Mouse (Mus musculus): Measurements from ENCODE around the gene Rint1.

Gene Rint1

DNA sequence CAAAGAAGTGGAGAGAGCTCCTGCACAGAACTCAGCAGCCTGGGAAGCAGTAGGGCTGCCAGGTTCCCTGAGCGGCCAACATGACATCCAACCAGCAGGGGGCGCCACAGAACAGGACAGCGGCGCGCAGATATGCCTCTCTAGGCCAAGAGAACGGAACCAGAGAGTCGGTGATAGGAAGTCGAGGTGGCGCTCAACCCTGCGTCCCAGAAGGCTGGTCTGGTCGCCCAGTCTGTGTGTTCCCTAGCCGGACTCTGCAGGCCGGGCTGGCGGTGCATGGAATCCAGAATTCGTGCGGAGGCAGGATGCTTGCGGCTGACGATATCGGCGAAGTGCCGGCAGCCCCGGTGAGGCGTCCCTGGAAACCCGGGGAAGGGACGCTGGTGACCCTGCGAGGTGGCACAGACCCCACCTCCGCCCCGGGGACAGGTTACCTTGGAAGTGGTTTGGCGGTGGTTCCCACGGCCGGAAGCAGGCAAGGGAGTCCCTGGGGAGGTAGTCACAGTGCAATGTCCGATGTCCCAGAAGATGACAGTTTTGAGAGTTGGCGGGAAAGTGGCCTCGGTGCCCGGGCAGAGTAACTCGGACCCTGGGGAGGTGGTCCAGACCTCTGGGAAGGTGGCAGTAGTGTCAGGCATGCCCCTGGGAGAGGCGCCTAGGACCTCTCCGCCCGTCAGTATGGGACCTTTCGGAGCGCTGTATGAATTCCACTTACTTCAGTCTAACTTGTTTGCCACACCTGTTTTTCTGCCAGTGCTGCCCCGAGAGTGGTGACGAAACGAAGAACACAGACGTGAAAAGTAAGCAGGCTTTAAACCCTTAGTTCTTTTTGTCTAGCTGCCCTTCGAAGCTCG is at the start of gene Rint1:
Rint1 (plus strand) TSS at position 176 of the 854 bp plus-strand sequence.
- peak; percentile 81 for DNase-seq (ENCODE audit: low spot score)

DNA sequence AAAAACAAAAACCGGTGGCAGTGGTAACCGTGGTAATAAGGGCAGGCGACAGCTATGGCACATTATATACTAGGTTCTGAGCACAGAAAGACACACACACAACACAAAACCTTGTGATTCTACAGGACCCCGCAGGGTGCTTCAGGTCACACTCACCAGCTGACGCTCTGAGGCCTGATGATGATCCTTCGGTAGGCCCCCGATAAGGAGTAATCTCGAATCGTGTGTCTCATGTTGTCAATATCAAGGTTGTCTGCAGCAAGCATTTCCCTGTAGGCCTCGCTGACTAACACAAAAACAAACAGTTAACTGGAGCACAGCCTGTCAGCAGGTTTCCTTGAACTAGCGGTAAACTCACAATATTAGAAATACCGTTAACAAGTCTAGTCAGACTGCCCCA is 44.2 kb upstream of the Rint1 start:
- DNase-seq (ENCODE audit: low spot score): no peak

DNA sequence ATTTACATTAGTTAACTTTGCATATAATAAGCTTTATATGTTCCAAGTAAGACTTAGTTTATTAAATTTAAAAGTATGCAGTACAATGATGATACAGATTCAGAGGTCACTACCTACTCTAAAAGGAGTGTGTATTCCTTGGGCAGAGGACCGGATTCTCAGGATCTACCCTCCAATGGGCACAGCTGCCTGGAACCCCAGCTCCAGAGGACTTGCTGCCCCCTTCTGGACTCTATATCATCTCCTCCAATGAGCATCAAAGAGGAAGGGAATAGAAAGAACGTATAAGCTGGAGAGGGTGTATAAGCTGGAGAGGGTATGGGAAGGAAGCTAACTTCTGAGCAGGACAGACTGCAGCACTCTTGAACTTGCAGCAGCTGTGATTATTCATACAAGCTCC is 37.6 kb upstream of the Rint1 start:
- DNase-seq (ENCODE audit: low spot score): no peak

DNA sequence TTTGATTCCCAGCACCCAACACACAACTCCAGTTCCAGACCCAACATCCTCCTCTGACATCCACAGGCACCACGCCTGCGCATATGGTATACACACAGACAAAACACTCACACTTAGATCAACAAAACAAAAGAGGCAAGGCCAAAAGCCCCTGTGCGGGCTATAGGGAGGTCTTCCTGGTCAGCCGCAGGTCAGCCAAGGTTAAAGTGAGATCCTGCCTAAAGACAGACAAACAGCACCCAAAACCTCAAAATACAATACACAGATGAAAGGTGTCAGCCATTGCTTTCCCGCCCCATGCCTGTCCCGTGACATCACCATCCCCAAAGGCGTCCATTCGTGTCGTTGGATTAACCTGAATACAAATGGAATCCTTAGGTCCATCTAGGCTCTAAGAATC is 31.9 kb upstream of the Rint1 start:
- no peak for DNase-seq (ENCODE audit: low spot score)

DNA sequence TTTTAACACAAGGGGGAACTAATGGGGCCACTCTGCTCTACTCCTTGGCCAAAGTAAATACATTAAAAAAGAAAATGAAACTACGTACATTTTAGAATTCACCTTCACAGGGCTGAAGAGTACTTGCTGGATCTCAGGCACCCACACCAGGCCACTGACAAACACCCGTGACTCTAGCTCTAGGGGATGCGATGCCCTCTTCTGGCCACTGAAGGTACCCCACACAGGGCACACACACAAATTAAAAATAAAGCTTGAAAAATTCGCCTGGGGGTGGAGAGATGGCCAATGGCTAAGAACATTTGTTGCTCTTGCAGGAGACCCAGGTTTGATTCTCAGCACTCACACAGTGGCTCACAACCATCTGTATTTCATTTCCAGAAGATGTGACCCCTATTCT is 31.1 kb upstream of the Rint1 start:
- DNase-seq (ENCODE audit: low spot score): no peak

DNA sequence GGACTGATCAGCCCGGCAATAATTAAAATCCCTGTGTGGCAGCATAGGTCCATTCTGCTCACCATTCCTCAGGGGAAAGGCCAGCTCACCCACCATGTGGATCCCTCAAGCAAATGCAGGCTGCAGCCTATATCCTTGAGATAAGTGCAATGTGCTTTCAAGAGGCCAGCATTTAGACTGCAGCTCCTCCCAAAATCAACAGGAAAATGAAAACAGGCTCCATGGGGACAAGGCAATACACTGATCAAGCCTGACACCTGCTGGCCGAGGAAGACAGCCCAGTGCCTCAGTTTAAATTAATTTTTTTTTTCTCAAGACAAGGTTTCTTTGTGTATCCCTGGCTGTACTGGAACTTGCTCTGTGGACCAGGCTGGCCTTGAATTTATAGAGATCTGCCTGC is 28.9 kb upstream of the Rint1 start:
- peak; percentile 11 for DNase-seq (ENCODE audit: low spot score)

DNA sequence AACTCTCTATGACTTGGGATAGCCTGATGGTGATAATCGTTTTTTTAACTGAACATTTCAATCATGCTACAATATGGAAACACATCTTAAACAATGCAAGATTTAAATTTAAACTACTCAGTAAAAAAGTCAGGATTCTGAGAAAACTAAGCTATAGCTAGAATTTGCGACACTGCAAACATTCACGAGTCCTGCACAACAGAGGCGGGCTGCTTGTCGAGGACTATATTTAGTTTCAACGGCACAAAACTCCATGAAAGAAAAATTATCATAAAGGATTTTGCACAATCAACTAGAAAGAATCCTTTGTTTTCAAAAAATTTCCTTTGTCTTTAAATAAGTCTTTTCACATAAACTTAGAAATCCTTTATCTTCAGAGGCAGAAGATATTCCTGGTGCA is 25.0 kb upstream of the Rint1 start:
- DNase-seq (ENCODE audit: low spot score): no peak

DNA sequence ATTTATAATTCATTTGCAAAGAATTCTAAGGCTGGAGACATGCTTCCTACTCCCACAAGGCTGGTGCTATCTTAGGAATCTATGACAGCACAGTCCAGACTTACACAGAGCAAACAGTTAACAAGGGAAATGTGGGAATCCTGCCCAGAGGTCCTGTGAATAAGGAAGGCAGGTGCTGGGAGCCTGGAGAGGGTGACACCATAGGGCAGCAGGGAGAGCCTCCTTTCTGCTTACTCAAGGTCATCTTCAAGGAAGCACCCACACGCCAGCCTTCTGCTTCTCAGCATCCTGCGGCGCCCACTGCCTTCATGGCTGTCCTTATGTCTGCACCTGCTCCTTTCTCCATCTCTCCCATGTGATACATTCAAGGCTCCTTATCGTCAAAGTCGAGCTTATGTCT is 23.0 kb upstream of the Rint1 start:
- no peak for DNase-seq (ENCODE audit: low spot score)

DNA sequence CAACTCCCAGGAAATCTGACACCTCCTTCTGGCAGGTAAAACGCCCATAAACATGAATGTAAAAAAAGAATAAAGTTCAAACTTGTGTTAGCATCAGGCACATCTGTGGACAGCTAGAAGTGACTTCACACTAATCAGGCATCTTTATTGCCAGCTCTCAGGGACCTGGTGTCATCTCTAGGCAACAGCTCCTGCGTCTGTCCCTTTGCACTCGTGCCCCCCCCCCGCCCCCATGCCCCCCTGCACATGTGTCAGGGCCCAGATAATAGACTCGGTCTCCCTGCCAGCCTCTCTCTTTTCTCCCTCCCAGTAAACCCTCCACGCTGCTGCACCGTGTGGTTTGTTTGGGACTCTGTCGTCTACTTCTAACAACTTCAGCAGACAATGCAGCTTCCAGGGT is 16.4 kb upstream of the Rint1 start:
- no peak for DNase-seq (ENCODE audit: low spot score)

DNA sequence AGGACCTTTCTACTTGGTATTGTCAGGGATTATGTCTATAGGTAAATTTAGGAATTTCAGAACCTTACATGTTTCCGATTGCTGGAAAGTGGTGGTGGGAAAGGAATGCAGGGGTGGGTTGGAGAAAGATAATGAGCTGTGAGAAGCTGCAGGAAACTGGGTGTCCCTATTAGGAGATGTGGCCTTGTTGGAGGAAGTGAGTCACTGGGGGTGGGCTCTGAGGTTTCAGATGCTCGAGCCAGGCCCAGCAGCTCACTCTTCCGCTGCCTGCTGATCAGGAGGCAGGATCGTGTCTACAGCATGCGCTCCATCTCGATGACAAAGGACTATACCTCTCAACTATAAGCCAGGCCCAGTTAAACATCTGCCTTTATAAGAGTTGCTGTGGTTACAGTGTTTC is 13.3 kb upstream of the Rint1 start:
- no peak for DNase-seq (ENCODE audit: low spot score)

DNA sequence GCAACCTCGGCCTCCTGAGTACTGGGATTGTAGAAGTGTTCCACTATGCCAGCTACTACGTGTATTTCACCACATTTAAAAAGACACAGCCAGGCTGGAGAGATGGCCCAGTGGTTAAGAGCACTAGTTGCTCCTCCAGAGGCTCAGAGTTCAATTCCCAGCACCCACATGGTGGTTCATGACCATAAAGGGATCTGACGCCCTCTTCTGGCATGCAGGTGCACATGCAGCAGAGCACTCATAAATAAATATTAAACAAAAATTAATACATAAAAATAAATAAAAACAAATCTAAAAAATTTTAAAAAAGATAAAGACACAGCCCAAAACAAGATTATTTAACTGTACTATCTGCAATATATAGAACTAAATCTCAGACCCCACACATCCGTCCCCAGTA is 7.0 kb upstream of the Rint1 start:
- no peak for DNase-seq (ENCODE audit: low spot score)

DNA sequence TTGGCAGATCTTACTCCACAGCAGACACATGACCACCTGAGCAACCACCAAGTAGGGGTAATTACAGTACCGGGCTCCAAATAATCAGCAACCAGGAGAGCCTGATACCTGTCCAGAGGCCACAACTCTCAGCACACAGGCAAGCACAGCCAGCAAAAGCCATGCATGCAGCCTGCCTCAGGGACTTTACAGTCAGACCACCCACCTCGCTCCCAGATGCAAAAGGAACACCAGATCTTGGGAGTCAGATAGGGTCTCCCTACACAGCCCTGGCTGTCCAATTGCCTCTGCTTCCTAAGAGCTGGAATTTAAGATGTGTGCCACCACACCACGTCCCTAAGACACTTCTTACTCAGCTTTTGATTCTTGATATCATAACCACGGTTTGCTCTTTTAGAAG is 6.3 kb upstream of the Rint1 start:
- no peak for DNase-seq (ENCODE audit: low spot score)

DNA sequence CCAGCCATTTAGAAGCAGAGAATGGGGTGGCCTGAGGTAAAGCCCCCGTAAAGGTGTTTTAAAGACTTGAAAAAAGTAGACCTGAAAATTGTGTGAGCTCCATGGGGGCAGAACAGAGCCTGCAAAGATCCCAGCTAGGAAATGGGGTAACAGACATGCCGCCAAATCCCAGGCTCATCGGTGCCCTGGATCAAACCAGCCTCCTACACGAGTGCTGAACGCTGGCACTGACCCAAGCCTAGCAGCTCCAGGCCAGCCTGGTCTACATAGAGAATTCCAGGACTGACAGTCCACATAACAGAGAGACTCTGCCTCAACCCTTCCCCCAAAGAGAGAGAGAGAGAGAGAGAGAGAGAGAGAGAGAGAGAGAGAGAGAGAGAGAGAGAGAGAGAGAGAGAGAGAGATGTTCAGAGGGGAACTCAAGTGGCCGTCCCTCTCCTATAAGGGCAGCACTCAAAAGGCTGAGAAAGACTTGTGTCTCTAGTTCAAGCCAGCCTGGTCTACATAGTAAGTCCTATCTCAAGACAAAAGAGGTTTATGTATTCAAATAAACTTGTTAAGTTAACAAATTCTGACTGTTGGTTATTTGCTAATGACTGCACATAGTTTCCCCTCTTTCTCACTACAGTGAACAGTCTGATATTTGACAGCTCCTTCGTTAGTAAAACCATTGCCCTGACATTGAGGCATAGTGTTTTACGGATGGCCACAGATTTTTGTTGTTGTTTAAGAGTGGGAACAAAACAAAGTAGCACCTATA is 5.3 kb upstream of the Rint1 start:
- DNase-seq (ENCODE audit: low spot score): no peak

DNA sequence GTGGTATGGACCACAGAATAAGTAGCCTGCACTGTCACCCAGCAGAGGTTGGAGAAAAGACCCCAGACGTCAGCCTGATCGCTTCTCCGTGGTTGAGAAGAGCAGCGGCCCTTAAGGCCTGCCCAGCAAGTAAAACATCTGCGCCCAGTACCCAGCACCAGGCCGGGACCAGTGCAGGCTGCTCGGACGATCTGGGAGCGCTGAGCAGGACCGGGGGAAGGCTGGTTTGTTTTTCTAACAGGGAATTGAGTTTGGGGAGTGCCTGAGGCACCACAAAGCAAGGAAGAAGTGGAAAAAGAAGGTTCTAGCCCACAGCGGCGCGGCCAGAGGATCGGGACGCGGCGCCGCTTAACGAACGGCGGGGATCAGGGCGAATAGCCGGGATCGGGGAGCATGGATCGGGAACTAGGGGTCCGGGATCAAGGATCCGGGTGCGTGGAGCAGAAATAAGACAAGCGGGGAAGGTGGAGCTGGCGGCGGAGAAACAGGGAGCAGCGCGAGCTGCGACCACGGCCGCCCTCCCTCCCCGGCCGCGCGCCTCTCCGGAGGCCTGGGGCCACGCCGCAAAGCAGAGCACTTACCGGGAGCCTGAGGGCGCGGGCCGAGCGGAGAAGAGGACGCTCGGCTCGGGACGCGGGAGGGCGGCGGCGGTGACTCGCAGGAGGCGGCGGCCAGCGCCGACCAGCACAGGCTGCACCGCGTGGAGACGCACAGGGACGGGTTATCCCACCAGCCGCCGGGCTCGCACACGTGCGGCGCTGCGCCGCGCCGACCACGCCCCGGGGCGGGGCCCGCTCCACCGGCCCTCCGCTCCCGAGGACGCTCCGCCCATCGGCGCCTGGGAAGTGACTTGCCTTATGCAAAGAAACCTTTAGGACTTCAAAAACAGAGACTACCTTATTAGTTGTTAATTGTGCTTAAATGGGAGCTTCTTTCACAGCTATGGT is 4.3 kb upstream of the Rint1 start, which contains the start of gene Pus7:
Pus7 (minus strand) TSS at position 781 of the 947 bp plus-strand sequence.
- peak; percentile 77 for DNase-seq (ENCODE audit: low spot score)

DNA sequence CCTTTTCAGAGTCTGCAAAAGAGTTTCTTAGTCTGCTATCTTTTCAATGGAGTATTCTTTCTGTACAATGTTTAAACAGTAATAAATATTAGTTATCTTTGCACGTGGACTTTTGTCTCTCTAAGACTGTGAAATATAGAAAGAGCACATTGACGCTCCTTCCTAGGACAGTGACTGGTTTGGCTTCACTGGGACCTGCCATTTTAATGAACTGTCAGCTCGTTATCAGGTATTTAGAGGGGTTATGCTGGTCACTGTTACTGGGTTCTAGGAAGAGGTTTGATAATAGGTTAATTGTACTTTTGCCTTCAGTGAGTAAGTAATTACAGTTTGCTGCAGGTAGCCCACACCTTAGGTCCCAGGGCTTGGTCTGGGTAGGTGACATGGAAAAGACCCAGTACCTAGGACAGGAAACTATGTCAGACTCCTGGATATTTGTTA is 899 bp downstream of the Rint1 start:
- no peak for DNase-seq (ENCODE audit: low spot score)

DNA sequence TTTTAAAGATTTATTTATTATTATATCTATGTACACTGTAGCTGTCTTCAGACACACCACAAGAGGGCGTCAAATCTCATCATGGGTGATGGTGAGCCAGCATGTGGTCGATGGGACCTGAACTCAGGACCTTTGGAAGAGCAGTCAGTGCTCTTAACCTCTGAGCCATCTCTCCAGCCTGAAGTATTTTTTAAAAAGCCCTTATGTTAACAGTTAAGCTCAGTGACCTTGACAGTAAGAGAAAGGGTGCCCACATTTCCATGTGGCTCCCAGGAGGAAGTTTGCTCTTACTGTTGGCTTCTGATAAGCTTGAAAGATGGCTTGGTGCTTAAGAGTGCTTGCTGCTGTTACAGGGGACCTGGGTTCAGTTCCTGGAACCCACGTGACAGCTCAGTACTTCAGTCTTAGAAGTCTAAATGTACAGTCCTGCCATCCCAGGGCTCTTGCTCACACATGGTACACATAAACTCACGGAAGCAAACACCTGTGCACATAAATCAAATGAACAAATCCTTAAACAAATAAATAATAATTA is 1.6 kb downstream of the Rint1 start:
- no peak for DNase-seq (ENCODE audit: low spot score)

DNA sequence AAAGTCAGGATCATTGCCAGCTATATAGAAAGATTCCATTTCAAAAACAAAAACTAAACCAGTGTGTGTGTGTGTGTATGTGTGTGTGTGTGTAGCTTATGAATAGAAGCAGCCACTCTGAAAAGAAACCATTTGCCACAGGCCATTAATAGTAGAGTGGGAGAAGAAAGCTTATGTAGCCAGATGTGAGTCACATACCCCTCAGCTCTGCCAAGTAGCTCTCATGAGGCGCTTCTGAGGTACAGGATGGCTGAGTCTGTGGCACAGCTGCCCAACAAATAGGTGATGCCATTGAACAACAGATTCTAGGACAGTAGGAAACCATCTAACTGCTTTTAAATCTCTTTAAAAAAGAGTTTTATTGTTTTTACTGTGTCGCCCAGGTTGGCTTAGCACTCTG is 5.2 kb downstream of the Rint1 start:
- DNase-seq (ENCODE audit: low spot score): no peak

DNA sequence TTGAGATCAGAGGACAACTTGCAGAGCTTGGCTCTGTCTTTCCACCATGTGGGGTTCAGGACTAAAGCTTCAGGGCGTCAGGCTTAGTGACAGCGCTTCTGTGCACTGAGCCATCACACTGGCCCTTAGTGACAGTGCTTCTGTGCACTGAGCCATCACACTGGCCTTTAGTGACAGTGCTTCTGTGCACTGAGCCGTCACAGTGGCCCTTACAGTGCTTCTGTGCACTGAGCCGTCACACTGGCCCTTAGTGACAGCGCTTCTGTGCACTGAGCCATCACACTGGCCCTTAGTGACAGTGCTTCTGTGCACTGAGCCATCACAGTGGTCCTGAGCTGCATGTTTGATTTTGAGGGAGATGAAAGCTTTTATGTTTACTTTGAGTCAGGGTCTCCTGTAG is 27.3 kb downstream of the Rint1 start:
- no peak for DNase-seq (ENCODE audit: low spot score)

DNA sequence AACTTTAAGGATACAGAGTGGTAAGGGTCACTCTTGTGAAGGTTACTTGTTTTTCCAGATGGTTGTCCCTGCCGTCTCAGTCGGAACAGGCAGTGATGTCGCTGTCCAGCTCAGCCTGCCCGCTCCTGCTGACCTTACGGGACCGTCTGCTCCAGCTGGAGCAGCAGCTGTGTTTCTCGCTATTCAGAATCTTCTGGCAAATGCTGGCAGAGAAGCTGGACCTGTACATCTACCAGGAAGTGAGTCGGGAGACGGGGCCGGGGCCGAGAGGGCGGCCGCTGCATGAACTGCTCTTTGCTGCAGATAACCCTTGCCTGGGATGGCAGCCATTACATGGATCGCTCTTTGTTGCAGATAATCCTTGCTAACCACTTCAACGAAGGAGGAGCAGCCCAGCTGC is 29.2 kb downstream of the Rint1 start:
- DNase-seq (ENCODE audit: low spot score): no peak

DNA sequence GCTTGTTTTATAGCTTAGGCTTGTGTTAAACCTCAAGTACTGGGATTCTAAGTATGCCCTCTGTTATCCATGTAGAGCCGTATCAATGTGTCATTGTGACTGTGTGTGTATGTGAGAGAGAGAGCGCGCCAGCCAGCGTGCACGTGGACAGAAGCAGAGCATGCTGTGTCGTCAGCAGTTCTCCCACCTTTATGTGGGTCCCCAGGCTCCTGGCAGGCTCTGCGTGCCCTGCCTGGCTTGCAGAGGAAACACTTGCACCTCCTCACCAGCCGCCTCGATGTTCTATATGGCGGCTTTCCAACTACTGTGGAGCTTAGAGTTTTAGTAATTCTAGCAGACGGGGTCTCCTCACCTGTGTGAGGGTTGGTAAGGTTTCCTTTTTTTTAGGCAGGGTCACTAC is 34.8 kb downstream of the Rint1 start:
- no peak for DNase-seq (ENCODE audit: low spot score)

DNA sequence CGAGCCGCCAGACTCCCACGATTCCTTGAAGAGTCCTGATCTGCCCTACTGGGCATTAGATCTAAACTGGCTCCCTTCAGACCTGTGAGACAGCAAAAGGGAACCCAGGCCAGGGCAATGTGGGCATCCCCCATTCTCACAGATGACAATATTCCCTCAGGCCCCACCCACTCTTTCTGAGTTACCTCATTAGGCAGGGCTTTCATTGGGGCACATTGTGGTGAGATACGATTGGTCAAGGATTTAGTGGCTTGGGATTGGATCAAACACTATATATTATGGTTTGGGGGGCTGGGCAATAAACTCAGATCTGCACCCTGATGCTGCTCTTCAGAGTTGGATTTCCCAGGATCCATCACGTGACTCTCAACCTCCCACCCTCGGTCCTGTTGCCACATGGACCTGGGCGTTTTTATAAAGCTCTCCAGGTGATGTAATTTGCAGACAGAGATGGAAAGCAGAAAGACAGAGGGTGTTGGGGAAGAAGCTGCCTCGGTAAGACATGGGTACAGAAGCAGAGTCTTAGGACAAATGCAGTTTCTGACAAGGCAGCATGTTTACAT is 36.7 kb downstream of the Rint1 start:
- DNase-seq (ENCODE audit: low spot score): no peak

All from ovary, adult 18-20 months (tissue).